Mouse (Mus musculus): ENCODE results near the gene Gpr19. TPM values are rescaled to one million over a fixed set of nuclear protein-coding genes. Genes with fewer than 3 reads are reported as not detected.

The Gpr19 gene
- polyA plus RNA-seq, 1 experiment: 27.8 TPM

GRCm38 (mm10) chr6:134924262-134924661 lies 25.9 kb upstream of the Gpr19 start:
- no peak for DNase-seq (ENCODE audit: extremely low spot score in 1 of 2, low spot score in 1 of 2)

GRCm38 (mm10) chr6:134923670-134924069 lies 25.3 kb upstream of the Gpr19 start:
- DNase-seq (ENCODE audit: extremely low spot score in 1 of 2, low spot score in 1 of 2): no peak

DNA sequence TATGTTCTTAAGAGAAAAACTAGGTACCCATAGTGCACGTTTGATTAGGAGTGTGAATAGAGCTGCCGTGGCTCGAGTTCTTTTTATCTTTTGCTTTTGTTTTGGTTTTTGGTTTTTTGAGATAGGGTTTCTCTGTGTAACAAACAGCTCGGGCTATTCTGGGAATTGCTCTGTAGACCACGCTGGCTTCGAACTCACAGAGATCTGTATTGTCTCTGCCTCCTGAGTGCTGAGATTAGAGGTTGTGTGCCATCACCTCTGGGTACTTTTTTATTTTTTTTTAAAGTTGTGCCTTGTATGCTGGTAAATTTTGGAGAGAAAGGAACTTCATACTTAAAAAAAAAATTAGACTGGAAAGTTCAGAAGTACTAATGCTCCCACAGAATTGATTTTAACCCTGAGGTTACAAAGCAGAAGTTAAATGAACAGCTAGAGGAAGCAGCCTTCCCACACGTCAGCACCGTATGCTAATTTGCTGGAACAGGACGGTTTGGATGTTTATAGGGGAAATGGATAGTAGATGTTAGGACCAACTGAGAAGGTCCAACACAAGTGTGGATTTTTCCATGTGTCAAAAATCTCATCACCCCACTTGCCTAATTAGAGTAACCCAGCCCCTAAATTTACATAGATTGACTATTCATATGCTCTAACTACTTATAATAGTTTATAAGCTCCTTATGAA lies 24.3 kb upstream of the Gpr19 start:
- no peak for DNase-seq (ENCODE audit: extremely low spot score in 1 of 2, low spot score in 1 of 2)

- no peak for DNase-seq (ENCODE audit: extremely low spot score in 1 of 2, low spot score in 1 of 2)
These were observed 23.5 kb upstream of the Gpr19 start for GRCm38 (mm10) chr6:134921695-134922510.

DNA sequence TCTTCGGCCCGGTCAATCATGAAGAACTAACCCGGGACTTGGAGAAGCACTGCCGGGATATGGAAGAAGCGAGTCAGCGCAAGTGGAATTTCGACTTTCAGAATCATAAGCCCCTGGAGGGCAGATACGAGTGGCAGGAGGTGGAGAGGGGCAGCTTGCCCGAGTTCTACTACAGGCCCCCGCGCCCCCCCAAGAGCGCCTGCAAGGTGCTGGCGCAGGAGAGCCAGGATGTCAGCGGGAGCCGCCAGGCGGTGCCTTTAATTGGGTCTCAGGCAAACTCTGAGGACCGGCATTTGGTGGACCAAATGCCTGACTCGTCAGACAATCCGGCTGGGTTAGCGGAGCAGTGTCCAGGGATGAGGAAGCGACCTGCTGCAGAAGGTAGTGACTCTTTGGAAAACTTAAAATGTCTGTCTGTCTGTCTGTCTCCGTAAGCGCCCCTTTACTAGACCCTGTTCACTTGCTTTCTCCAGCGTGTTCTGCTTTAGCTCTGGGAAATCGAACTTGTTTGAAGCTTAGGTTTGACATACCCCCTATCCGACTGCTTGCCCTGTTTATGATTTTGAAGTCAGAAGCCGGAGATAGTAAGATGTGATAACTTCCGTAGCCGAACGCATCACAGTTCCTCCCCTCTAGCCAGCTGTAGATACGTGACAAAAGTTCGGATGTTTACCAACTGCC lies 22.8 kb upstream of the Gpr19 start:
- DNase-seq (ENCODE audit: extremely low spot score in 1 of 2, low spot score in 1 of 2): peak in 1 of 2 experiments; percentile 28

DNA sequence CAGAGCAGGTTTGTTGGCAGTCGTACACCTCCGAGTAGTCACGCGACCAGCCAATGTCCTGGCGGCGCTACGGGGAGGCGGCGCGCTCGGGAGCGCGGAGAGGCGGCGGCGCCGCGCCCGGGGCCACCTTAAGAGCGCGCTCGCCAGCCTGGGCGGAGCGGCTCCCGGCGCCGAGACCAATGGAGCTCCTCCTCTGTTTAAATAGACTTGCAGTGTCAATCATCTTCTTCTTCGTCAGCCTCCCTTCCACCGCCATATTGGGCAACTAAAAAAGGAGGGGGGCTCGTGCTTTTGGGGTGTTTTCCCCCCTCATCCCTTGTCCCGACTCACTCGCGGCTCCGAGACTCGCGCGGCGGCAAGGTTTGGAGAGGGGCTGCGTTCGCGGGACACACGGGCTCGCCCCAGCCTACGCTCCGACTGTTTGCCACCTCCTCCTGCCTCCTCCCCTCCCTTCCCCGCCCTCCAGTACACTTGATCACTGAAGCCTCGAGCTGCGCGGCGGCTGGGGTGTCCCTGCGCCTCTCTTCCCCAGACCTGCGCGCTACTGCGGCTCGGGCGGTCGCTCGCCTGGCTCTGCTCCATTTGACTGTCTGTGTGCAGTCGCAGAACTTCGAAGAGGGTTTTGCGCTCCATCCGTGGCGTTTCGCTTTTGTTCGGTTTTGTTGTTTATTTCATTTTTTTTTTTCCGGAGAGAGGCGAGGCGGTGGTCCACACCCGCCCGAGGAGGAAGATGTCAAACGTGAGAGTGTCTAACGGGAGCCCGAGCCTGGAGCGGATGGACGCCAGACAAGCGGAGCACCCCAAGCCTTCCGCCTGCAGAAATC lies 22.0 kb upstream of the Gpr19 start, which contains the start of gene Cdkn1b:
Gene Cdkn1b (plus strand): TSS at position 212 of the 824 bp plus-strand sequence.
- DNase-seq (ENCODE audit: extremely low spot score in 1 of 2, low spot score in 1 of 2): peak; percentile 87

DNA sequence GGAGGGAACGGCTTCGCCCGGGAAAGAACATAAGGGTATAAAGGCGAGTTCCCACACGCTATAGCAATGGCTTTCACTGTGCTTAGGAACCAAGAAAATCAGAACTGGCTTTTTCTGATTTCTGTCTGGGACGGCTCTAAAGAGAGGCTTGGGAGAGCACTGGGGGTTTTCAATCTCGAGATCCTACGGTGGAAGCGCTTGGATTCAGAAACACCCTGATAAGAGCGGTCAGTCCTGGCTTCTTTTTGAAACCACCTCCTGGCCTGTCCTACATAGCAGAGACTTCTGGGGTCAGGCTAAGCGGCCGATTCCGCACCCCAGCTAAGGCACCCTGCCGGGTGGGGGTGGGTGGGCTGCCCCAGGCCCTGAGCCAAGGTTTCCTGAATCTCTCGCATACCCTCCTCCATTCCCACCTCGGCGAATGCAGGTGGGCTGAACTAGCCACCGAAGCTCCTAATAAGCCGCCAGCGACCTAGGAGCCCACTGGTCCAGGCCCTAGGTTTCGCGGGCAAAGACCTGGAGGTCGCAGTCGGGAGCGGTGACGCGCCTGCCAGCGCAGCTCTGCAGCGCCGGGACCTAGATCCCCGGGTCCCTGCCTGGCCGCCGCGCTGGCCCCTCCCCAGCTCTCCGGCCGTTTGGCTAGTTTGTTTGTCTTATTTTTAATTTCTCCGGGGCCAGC lies 21.3 kb upstream of the Gpr19 start:
- DNase-seq (ENCODE audit: extremely low spot score in 1 of 2, low spot score in 1 of 2): peak in 1 of 2 experiments; percentile 11

DNA sequence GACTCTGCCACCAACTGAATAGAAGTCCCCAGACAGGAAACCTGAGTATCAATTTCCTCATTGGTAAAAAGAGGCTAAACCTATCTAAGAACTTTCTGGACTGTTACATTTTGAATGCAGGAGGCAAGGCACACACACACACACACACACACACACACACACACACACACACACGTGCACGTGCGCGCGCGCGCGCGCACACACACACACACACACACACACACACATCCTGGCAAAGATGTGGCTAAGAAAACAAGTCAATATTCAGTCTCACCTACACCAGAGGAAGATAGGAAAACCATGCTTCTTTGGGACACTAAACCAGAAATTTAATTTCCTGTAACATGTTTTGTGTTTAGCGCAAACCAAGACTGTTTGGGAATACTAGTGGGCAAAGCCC lies 20.4 kb upstream of the Gpr19 start:
- DNase-seq (ENCODE audit: extremely low spot score in 1 of 2, low spot score in 1 of 2): no peak

DNA sequence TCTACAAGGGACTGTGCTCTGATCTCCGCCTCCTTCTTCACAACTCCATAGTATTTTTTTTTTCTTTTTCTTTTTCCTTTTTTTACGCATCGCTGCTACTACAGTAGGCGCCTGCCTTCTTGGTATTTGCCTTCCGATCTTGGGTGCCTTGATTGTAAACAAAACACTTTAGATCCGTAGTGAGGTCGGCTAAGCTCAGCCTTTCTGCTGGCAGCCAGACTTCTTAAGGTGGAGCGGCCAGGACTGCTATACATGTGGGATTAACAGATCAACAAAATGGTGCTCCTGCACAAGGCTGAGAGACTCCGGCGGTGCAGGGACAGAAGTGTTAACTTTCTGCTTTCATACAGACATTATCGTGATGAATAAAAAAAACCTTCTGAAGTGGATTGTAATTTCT lies 18.7 kb upstream of the Gpr19 start:
- peak in 1 of 2 experiments; percentile 60 for DNase-seq (ENCODE audit: extremely low spot score in 1 of 2, low spot score in 1 of 2)

DNA sequence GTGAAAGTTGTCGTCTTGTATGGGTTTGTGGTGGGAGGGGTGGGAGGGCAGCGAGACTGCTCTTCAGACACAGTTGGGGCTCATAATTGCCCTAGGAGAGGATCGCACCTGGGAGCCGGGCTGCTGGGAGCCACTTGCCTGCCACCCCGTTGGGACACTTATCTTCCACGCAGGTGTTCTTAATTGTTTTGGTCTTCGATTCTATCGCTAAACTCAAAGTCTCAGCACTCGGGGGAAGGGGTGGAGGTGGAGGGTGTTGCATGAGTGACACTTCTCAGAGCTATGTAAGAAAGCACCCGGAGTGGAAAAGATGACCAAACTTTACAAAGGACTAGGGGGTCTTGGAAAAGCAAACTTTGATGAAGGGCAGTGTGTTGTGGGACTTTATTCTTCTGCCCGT lies 18.3 kb upstream of the Gpr19 start:
- DNase-seq (ENCODE audit: extremely low spot score in 1 of 2, low spot score in 1 of 2): no peak

DNA sequence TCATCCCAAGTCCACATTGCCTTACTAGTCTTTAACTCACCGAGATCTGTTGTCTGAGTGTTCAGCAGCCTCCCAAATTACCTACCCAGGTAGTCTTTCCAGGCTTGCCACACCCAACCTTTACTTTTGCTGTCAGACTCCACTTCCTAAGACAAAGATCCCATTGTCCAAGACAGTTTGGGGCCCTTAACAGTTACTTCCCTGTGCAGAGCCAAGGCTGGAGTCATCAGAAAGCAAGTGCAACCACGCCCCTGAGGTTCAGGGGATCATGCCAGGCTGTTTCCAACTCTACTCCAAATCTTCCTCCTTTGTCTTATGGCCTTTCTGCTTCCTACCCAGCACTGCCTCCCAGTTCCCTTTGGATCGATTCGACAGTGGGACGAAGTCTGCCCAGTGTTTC lies 16.1 kb upstream of the Gpr19 start:
- no peak for DNase-seq (ENCODE audit: extremely low spot score in 1 of 2, low spot score in 1 of 2)

DNA sequence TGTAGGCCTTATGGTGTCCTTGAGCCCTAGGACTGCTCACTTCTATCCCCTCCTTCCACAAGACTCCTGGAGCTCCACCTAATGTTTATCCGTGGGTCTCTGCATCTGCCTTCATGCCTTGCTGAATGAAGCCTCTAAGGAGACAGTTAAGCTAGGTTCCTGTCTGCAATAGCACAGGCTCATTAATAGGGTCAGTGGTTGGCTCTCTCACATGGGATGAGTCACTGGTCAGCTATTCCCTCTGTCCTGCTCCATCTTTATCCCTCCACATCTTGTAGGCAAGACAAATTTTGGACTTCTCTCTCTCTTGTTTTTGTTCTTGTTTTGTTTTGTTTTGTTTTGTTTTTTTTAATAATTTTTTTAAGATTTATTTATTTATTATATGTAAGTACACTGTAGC lies 7.4 kb upstream of the Gpr19 start:
- no peak for DNase-seq (ENCODE audit: extremely low spot score in 1 of 2, low spot score in 1 of 2)

- DNase-seq (ENCODE audit: extremely low spot score in 1 of 2, low spot score in 1 of 2): no peak
These were observed 5.8 kb upstream of the Gpr19 start for GRCm38 (mm10) chr6:134903891-134904884.

DNA sequence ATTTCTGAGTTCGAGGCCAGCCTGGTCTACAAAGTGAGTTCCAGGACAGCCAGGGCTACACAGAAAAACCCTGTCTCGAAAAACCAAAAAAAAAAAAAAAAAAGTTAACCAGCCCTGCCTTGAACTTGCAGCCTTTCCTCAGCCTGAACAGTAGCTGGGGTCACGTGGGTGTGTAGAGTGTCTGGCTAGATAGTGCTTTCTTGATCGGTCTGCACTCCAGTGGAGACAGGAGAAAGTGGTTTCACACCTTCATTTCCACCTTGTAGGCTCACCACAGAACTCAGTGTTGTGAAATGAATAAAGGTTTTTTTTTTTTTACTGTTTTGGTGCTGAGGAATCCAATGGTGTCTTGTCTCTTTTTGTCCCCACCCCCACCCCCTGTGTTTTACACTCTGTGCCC lies 5.0 kb upstream of the Gpr19 start:
- no peak for DNase-seq (ENCODE audit: extremely low spot score in 1 of 2, low spot score in 1 of 2)

GRCm38 (mm10) chr6:134897443-134898094 lies 809 bp downstream of the Gpr19 start:
- DNase-seq (ENCODE audit: extremely low spot score in 1 of 2, low spot score in 1 of 2): peak; percentile 86 to 97

- no peak for DNase-seq (ENCODE audit: extremely low spot score in 1 of 2, low spot score in 1 of 2)
These were observed 1.6 kb downstream of the Gpr19 start for GRCm38 (mm10) chr6:134896570-134897436.

DNA sequence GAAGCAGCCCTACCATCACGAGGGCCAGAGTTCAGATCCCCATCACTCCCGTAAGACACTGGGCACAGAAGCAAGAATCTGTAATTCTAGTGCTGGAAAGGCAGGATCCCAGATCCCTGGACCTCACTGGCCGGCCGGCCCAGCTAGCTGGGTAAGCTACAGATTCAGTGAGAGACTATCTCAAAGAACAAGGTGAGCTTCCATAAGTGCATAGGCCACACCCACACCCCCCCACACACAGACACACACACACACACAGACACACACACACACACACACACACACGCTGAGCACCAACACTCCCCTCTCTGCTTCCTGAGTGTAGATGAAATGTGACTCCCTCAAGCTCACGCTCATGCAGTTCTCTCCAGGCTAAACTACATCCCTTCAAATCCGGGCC lies 7.9 kb downstream of the Gpr19 start:
- DNase-seq (ENCODE audit: extremely low spot score in 1 of 2, low spot score in 1 of 2): no peak

All from frontal cortex, adult 2 months (tissue).